Mouse (Mus musculus) midbrain, embryonic 14.5 days (tissue): ENCODE measurements around the gene Cfap126. TPM values are rescaled to one million over a fixed set of nuclear protein-coding genes. Genes with fewer than 3 reads are reported as not detected.

Experiments
- ATAC-seq: fragments of 200-750 bp; cut with Nextera tagmentation; 2 replicates; pipeline ENCODE4 v1.8.0; 2017; ENCODE audit warnings: moderate number of reproducible peaks, moderate library complexity; ENCODE audit not compliant: low FRiP score, low TSS enrichment
- DNase-seq: peaks from one replicate; pipeline ENCODE4 v3.0.0-alpha.2; 2015
- H3K27ac ChIP-seq: fragments of 300-500 bp; sonication (generic); replicated peaks from 2 replicates; pipeline ENCODE4 v1.5.1; 2014; ENCODE audit warnings: mild to moderate bottlenecking, low read depth, low read length, moderate library complexity
- H3K27me3 ChIP-seq: fragments of 300-500 bp; sonication (generic); 2 replicates; pipeline ENCODE4 v1.6.1; 2014; ENCODE audit warnings: low read length, control low read depth, mixed read lengths; ENCODE audit not compliant: control insufficient read depth, insufficient read depth
- H3K36me3 ChIP-seq: fragments of 300-500 bp; sonication (generic); 2 replicates; pipeline ENCODE4 v1.6.1; 2014; ENCODE audit warnings: low read length, control low read depth; ENCODE audit not compliant: control insufficient read depth, insufficient read depth
- H3K4me1 ChIP-seq: fragments of 300-500 bp; sonication (generic); 2 replicates; pipeline ENCODE4 v1.6.1; 2014; ENCODE audit warnings: mild to moderate bottlenecking, antibody characterized with exemption, low read length, control low read depth; ENCODE audit not compliant: control insufficient read depth, insufficient read depth
- H3K4me2 ChIP-seq: fragments of 300-500 bp; sonication (generic); 2 replicates; pipeline ENCODE4 v1.6.1; 2014; ENCODE audit warnings: mild to moderate bottlenecking, low read length, moderate library complexity
- H3K4me3 ChIP-seq: fragments of 300-500 bp; sonication (generic); replicated peaks from 2 replicates; pipeline ENCODE4 v1.5.1; 2014; ENCODE audit warnings: low read depth, low read length
- H3K9ac ChIP-seq: fragments of 300-500 bp; sonication (generic); replicated peaks from 2 replicates; pipeline ENCODE4 v1.6.1; 2014; ENCODE audit warnings: mild to moderate bottlenecking, low read length, moderate library complexity
- H3K9me3 ChIP-seq: fragments of 300-500 bp; sonication (generic); 2 replicates; pipeline ENCODE4 v1.6.1; 2016; ENCODE audit warnings: low read length, control low read depth, mixed read lengths; ENCODE audit not compliant: control insufficient read depth
- WGBS: fragments of 180-500 bp; shearing (Covaris S2); extraction: QIAGEN DNeasy Blood & Tissue Kit; methylation state at CpG from one replicate; pipeline ENCODE4 v1.1.7; 2014; 5-methylcytosine and 5-hydroxymethylcytosine counted together
- microRNA-seq: library from miRNA; unstranded; fragments of <30 nt; microRNA quantifications from one replicate; pipeline ENCODE4, GENCODE M21; 2016
- polyA plus RNA-seq: library from polyadenylated mRNA; unstranded; fragments of >200 nt; fragmentation: Nextera tagmentation; extraction: Ambion mirVana; gene quantifications from 2 replicates; pipeline ENCODE4 v1.2.1, GENCODE M21; 2014

Gene Cfap126
- polyA plus RNA-seq, 1 experiment from 2014 or later: 4.2 TPM

DNA sequence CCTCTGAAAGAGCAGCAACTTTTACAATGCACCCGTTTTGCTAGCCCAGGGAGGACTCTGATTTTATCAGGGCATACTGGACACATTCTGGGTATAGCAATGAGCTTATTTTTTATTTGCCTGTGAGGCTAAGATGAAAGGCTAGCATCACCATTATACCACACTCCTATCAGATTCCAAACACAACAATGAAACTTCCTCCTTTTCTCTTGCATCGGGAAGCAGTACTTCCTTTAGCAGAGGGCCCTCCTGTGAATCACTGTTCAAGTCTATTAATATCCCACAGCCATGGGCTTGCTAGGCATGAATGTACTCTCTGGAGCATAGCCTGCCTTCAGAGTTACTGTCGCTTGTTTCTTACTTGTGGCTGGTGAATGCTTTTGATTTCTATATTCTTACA lies 57.4 kb downstream of the Cfap126 start:
- Histone ChIP-seq H3K9me3 (no peaks in the 10 kb centered on the region), H3K36me3 (no peaks in the 10 kb centered on the region), H3K4me3 (no peak overlapping the region), H3K27ac (no peak overlapping the region), H3K9ac (no peak overlapping the region), H3K27me3 (no peaks in the 10 kb centered on the region), H3K4me2 (no peak overlapping the region), H3K4me1 (no peaks in the 10 kb centered on the region)
- 75% methylated on average over 3 of the region's 3 CpGs for WGBS
- DNase-seq (no peak), ATAC-seq (no peak)

DNA sequence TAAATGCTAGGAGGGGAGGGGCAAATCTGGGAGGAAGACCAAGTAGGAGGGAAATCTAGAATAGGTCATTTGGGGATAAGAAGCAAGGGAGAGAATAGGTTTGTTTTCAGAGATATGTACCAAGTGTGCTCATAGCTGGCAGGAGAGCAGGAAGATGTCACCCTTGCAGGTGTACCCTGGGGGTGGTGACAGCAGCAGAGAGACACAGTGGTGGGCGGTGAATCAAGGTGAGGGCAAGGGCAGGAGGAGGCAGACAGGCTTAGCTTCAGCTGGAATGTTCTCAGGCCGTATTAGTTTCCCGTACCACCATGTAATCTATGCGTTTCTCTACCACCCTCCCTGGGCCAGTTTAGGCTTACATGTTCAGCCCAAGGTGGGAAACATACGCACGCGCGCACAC lies 59.1 kb downstream of the Cfap126 start:
- no peaks in the 10 kb centered on the region for H3K36me3 ChIP-seq
- no peak overlapping the region for H3K4me3 ChIP-seq
- H3K4me1 ChIP-seq: no peaks in the 10 kb centered on the region
- H3K27ac ChIP-seq: no peak overlapping the region
- no peak overlapping the region for H3K4me2 ChIP-seq
- H3K27me3 ChIP-seq: no peaks in the 10 kb centered on the region
- DNase-seq (no peak), ATAC-seq (no peak)
- no peak overlapping the region for H3K9ac ChIP-seq
- 96% methylated on average over 8 of the region's 8 CpGs for WGBS
- H3K9me3 ChIP-seq: no peaks in the 10 kb centered on the region

Small RNA genes within 50 kb of the gene (microRNA-seq; reads per million reads assigned to microRNA genes)
- gene Gm27552 (not detected), gene Gm27844 (not detected), gene Mir6546 (1.5 reads per million, percentile 3 among the genes with 10 or more reads in this experiment)

Other genes starting within 250 kb of the Cfap126 start
- 7.8 and 12.0 TPM in 2 replicates for gene Atf6, start 246.1 kb upstream of the Cfap126 start, polyA plus RNA-seq
- 0.90 and 0.95 TPM in 2 replicates for gene Gm26620, start 228.9 kb upstream of the Cfap126 start, polyA plus RNA-seq
- gene Dusp12, start 228.4 kb upstream of the Cfap126 start, polyA plus RNA-seq: 40.9 and 44.0 TPM in 2 replicates
- gene Fcrlb, start 201.0 kb upstream of the Cfap126 start, polyA plus RNA-seq: 0.34 and 0.71 TPM in 2 replicates
- not detected in 2 replicates for gene Fcrla, start 186.3 kb upstream of the Cfap126 start, polyA plus RNA-seq
- 1.4 TPM in 1 of 2 replicates, not detected in the other for gene Fcgr2b, start 137.4 kb upstream of the Cfap126 start, polyA plus RNA-seq
- gene Fcgr4, start 95.0 kb upstream of the Cfap126 start, polyA plus RNA-seq: 1.5 TPM in 1 of 2 replicates, not detected in the other
- 2.5 and 8.3 TPM in 2 replicates for gene Fcgr3, start 49.0 kb upstream of the Cfap126 start, polyA plus RNA-seq
- gene Sdhc, start 36.7 kb downstream of the Cfap126 start, polyA plus RNA-seq: 295 and 310 TPM in 2 replicates
- gene Mpz, start 36.8 kb downstream of the Cfap126 start, polyA plus RNA-seq: 0.39 and 0.51 TPM in 2 replicates
- gene Pcp4l1, start 82.3 kb downstream of the Cfap126 start, polyA plus RNA-seq: 20.0 and 20.5 TPM in 2 replicates
- 0.34 and 0.39 TPM in 2 replicates for gene Nr1i3, start 100.1 kb downstream of the Cfap126 start, polyA plus RNA-seq
- 35.3 and 40.4 TPM in 2 replicates for gene Tomm40l, start 108.6 kb downstream of the Cfap126 start, polyA plus RNA-seq
- 3.3 and 4.1 TPM in 2 replicates for gene Apoa2, start 111.1 kb downstream of the Cfap126 start, polyA plus RNA-seq
- 6.6 and 28.4 TPM in 2 replicates for gene Fcer1g, start 120.4 kb downstream of the Cfap126 start, polyA plus RNA-seq
- gene Adamts4, start 136.5 kb downstream of the Cfap126 start, polyA plus RNA-seq: 3.3 and 4.1 TPM in 2 replicates
- gene Ndufs2, start 137.5 kb downstream of the Cfap126 start, polyA plus RNA-seq: 185 and 220 TPM in 2 replicates
- 101 and 105 TPM in 2 replicates for gene B4galt3, start 156.4 kb downstream of the Cfap126 start, polyA plus RNA-seq
- 43.2 and 46.8 TPM in 2 replicates for gene Ppox, start 167.3 kb downstream of the Cfap126 start, polyA plus RNA-seq
- 92.6 and 98.9 TPM in 2 replicates for gene Usp21, start 174.1 kb downstream of the Cfap126 start, polyA plus RNA-seq
- 120 and 132 TPM in 2 replicates for gene Ufc1, start 181.1 kb downstream of the Cfap126 start, polyA plus RNA-seq
- gene Dedd, start 215.2 kb downstream of the Cfap126 start, polyA plus RNA-seq: 49.0 and 61.5 TPM in 2 replicates
- 39.1 and 45.0 TPM in 2 replicates for gene Nit1, start 231.7 kb downstream of the Cfap126 start, polyA plus RNA-seq
- 63.0 and 94.0 TPM in 2 replicates for gene Pfdn2, start 231.8 kb downstream of the Cfap126 start, polyA plus RNA-seq
- gene Klhdc9, start 246.9 kb downstream of the Cfap126 start, polyA plus RNA-seq: 3.6 and 3.7 TPM in 2 replicates